Mouse (Mus musculus) E14TG2a.4 (cell line): ENCODE results near the gene Kiss1r.

ENCODE experiments used
- H3K27me3 ChIP-seq: 2 replicates; pipeline ENCODE4 v1.6.1; 2014; ENCODE audit warnings: low read length, control low read depth; ENCODE audit not compliant: insufficient read depth
- H3K36me3 ChIP-seq: 2 replicates; pipeline ENCODE4 v1.6.1; 2014; ENCODE audit warnings: low read length, control low read depth; ENCODE audit not compliant: insufficient read depth
- H3K4me1 ChIP-seq: replicated peaks from 2 replicates; pipeline ENCODE4 v1.6.1; 2014; ENCODE audit warnings: low read depth, low read length, control low read depth
- H3K4me3 ChIP-seq: replicated peaks from 2 replicates; pipeline ENCODE4 v1.5.1; 2014; ENCODE audit warnings: mild to moderate bottlenecking, low read length
- H3K9me3 ChIP-seq: 2 replicates; pipeline ENCODE4 v1.6.1; 2014; ENCODE audit warnings: low read length, control low read depth
- CTCF ChIP-seq: conservative IDR thresholded peaks from 2 replicates; pipeline ENCODE4 v1.5.1; 2014; ENCODE audit warnings: low read length
- NANOG ChIP-seq: IDR thresholded peaks from 2 replicates; pipeline ENCODE4 v1.6.1; 2014; ENCODE audit warnings: borderline replicate concordance, low read length, mixed read lengths
- POU5F1 ChIP-seq: IDR thresholded peaks from 2 replicates; pipeline ENCODE4 v1.6.1; 2014; ENCODE audit warnings: low read length, borderline replicate concordance

Kiss1r gene

DNA sequence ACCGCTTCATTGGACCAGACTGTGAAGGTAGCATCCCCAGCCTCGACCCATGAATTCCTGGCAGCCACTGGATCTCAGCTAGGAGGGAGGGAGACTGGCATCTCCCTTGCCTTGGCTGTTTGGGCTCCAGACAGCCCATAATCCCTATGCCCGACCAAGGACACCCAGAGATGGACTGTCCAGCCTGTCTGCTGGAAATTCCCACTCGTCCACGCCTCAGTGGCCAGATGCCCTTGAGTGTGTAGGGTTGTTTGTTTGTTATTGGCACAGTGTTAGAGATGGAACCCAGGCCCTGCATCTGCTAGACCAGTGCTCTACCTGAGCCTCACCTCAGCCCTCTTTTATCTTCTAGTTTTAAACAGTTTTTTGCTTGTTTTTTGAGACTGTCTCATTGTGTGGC is 48.6 kb downstream of the Kiss1r start:
- peaks cover 9% of the 10 kb centered on the region for H3K27me3 ChIP-seq
- no peaks in the 10 kb centered on the region for H3K9me3 ChIP-seq
- H3K4me3 ChIP-seq = no peak overlapping the region
- H3K36me3 ChIP-seq = peaks cover 90% of the 10 kb centered on the region
- TF ChIP-seq POU5F1 (no peak), CTCF (no peak), NANOG (no peak)
- peaks cover 82% of the 10 kb centered on the region for H3K4me1 ChIP-seq

- H3K4me1 ChIP-seq = peaks cover 82% of the 10 kb centered on the region
- no peaks in the 10 kb centered on the region for H3K9me3 ChIP-seq
- H3K36me3 ChIP-seq = peaks cover 77% of the 10 kb centered on the region
- no peak for TF ChIP-seq POU5F1
- H3K27me3 ChIP-seq = peaks cover 26% of the 10 kb centered on the region
- H3K4me3 ChIP-seq = no peak overlapping the region
Measured at GRCm38 (mm10) chr10:79966886-79967400, 50.2 kb downstream of the Kiss1r start.

GRCm38 (mm10) chr10:79968181-79968580 is 51.4 kb downstream of the Kiss1r start:
- no peak for TF ChIP-seq NANOG
- TF ChIP-seq CTCF = no peak
- TF ChIP-seq POU5F1 = no peak

GRCm38 (mm10) chr10:79969124-79969568 is 52.4 kb downstream of the Kiss1r start:
- H3K4me3 ChIP-seq = no peak overlapping the region
- no peaks in the 10 kb centered on the region for H3K9me3 ChIP-seq
- H3K4me1 ChIP-seq = peaks cover 80% of the 10 kb centered on the region
- peaks cover 55% of the 10 kb centered on the region for H3K36me3 ChIP-seq
- H3K27me3 ChIP-seq = peaks cover 46% of the 10 kb centered on the region
- no peak for TF ChIP-seq NANOG

More at GRCm38 (mm10) chr10:79968181-79968580, 51.4 kb downstream of the Kiss1r start:
- no peaks in the 10 kb centered on the region for H3K9me3 ChIP-seq
- peaks cover 37% of the 10 kb centered on the region for H3K27me3 ChIP-seq
- H3K36me3 ChIP-seq = peaks cover 65% of the 10 kb centered on the region
- no peak overlapping the region for H3K4me3 ChIP-seq
- peaks cover 80% of the 10 kb centered on the region for H3K4me1 ChIP-seq

- TF ChIP-seq CTCF = no peak
- TF ChIP-seq NANOG = no peak
- no peak for TF ChIP-seq POU5F1
- Histone ChIP-seq H3K27me3 (peaks cover 60% of the 10 kb centered on the region), H3K9me3 (no peaks in the 10 kb centered on the region), H3K4me1 (peaks cover 81% of the 10 kb centered on the region), H3K36me3 (peaks cover 41% of the 10 kb centered on the region), H3K4me3 (peak within 1 kb of the TSS; percentile 81)
Measured at GRCm38 (mm10) chr10:79970415-79971182, 53.8 kb downstream of the Kiss1r start, which contains the start of gene Grin3b. TSS of gene Grin3b (plus strand) at chr10:79970715.

- Histone ChIP-seq H3K27me3 (peaks cover 66% of the 10 kb centered on the region), H3K4me1 (peaks cover 81% of the 10 kb centered on the region), H3K36me3 (peaks cover 35% of the 10 kb centered on the region), H3K4me3 (peak overlapping the region; percentile 81), H3K9me3 (no peaks in the 10 kb centered on the region)
- TF ChIP-seq CTCF (no peak), POU5F1 (no peak), NANOG (no peak)
Measured at GRCm38 (mm10) chr10:79971183-79971497, 54.4 kb downstream of the Kiss1r start.
